Mouse (Mus musculus) adrenal gland, postnatal 10 days (tissue): ENCODE data around the gene Hist1h4k. TPM values are rescaled to one million over a fixed set of nuclear protein-coding genes. Genes with fewer than 3 reads are reported as not detected.

Source experiments
- DNase-seq: peaks from one replicate; pipeline ENCODE4 v3.0.0; 2021; ENCODE audit warnings: mixed read lengths
- microRNA-seq: library from miRNA; unstranded; fragments of <30 nt; microRNA quantifications from one replicate; pipeline ENCODE4 v1.2.0, GENCODE M21; 2021
- total RNA-seq, 2 experiments: library from RNA; stranded (reverse); gene quantifications; 2 replicates each; pipeline ENCODE4 v1.2.3; 2021

Gene Hist1h4k
- total RNA-seq, 2 experiments from 2014 or later = 688 to 818 TPM

- no peak for DNase-seq
Measured at GRCm38 (mm10) chr13:21718381-21719080, 31.8 kb downstream of the Hist1h4k start.

- peak; percentile 89 for DNase-seq
Measured at GRCm38 (mm10) chr13:21717397-21718357, 32.6 kb downstream of the Hist1h4k start, which contains the start of gene Hist1h3h. Hist1h3h (plus strand) TSS chr13:21717659.

GRCm38 (mm10) chr13:21716540-21717391 is 33.5 kb downstream of the Hist1h4k start:
- DNase-seq = peak; percentile 10

GRCm38 (mm10) chr13:21715864-21716539 is 34.3 kb downstream of the Hist1h4k start, which contains the start of the genes Hist1h2bl and Hist1h2ai:
Hist1h2bl (minus strand) TSS chr13:21716143.
Hist1h2ai (plus strand) TSS chr13:21716422.
- DNase-seq = peak; percentile 83

GRCm38 (mm10) chr13:21715131-21715863 is 35.0 kb downstream of the Hist1h4k start:
- DNase-seq = peak; percentile 21

- DNase-seq = peak; percentile 71
Measured at GRCm38 (mm10) chr13:21714725-21715124, 35.6 kb downstream of the Hist1h4k start.

GRCm38 (mm10) chr13:21711698-21712097 is 38.6 kb downstream of the Hist1h4k start:
- DNase-seq = no peak

GRCm38 (mm10) chr13:21710821-21711525 is 39.3 kb downstream of the Hist1h4k start:
- peak; percentile 85 for DNase-seq

GRCm38 (mm10) chr13:21710031-21710711 is 40.1 kb downstream of the Hist1h4k start:
- DNase-seq = peak; percentile 91

- no peak for DNase-seq
Measured at GRCm38 (mm10) chr13:21706669-21707068, 43.6 kb downstream of the Hist1h4k start.

Small RNA genes within 50 kb of the gene (microRNA-seq; reads per million reads assigned to microRNA genes)
- gene Gm44346 = not detected
- gene Gm44357 = not detected
- not detected for gene Gm44367
- gene Gm44454 = not detected

Other genes starting within 250 kb of the Hist1h4k start
- gene Gm11273, start 249.1 kb downstream of the Hist1h4k start, total RNA-seq = 100 to 1,000 TPM; 180 to 200 TPM
- 10 to 100 TPM; 16.8 to 24.6 TPM for gene Zkscan8, start 219.4 kb downstream of the Hist1h4k start, total RNA-seq
- gene Olfr1366, start 207.7 kb downstream of the Hist1h4k start, total RNA-seq = not detected
- not detected for gene Olfr1535, start 190.6 kb downstream of the Hist1h4k start, total RNA-seq
- not detected for gene Olfr1364, start 168.7 kb downstream of the Hist1h4k start, total RNA-seq
- gene Olfr1362, start 136.5 kb downstream of the Hist1h4k start, total RNA-seq = not detected
- not detected for gene Olfr11, start 108.0 kb downstream of the Hist1h4k start, total RNA-seq
- gene Olfr1361, start 87.1 kb downstream of the Hist1h4k start, total RNA-seq = not detected
- gene Olfr1360, start 73.1 kb downstream of the Hist1h4k start, total RNA-seq = not detected
- gene Olfr1359, start 52.4 kb downstream of the Hist1h4k start, total RNA-seq = not detected
- 100 to 1,000 TPM; 284 to 352 TPM for gene Hist1h2bl, start 34.4 kb downstream of the Hist1h4k start, total RNA-seq
- 100 to 1,000 TPM; 304 to 363 TPM for gene Hist1h2ai, start 34.1 kb downstream of the Hist1h4k start, total RNA-seq
- gene Hist1h3h, start 32.8 kb downstream of the Hist1h4k start, total RNA-seq = 100 to 1,000 TPM; 397 to 474 TPM
- 100 to 1,000 TPM in 1 of 2 experiments, 10 to 100 TPM in 1; 83.1 to 103 TPM for gene Hist1h2bm, start 28.5 kb downstream of the Hist1h4k start, total RNA-seq
- gene Hist1h4j, start 15.4 kb downstream of the Hist1h4k start, total RNA-seq = 10 to 100 TPM; 63.1 to 70.2 TPM
- gene Hist1h2ak, start 3.3 kb upstream of the Hist1h4k start, total RNA-seq = 100 to 1,000 TPM; 111 to 143 TPM
- 100 to 1,000 TPM; 174 to 201 TPM for gene Hist1h2bn, start 3.6 kb upstream of the Hist1h4k start, total RNA-seq
- 100 to 1,000 TPM; 179 to 219 TPM for gene Hist1h1b, start 30.1 kb upstream of the Hist1h4k start, total RNA-seq
- gene Hist1h3i, start 32.9 kb upstream of the Hist1h4k start, total RNA-seq = 100 to 1,000 TPM; 296 to 332 TPM
- gene Hist1h2an, start 36.7 kb upstream of the Hist1h4k start, total RNA-seq = 10 to 100 TPM; 69.2 to 73.2 TPM
- 100 to 1,000 TPM; 111 to 134 TPM for gene Hist1h2bp, start 37.0 kb upstream of the Hist1h4k start, total RNA-seq
- 100 to 1,000 TPM; 207 to 275 TPM for gene Hist1h2bq, start 59.7 kb upstream of the Hist1h4k start, total RNA-seq
- not detected for gene Hist1h2ao, start 60.0 kb upstream of the Hist1h4k start, total RNA-seq
- gene Hist1h4m, start 61.2 kb upstream of the Hist1h4k start, total RNA-seq = 100 to 1,000 TPM; 590 to 593 TPM
- gene Hist1h4n, start 81.7 kb upstream of the Hist1h4k start, total RNA-seq = 100 to 1,000 TPM in 1 of 2 experiments, 10 to 100 TPM in 1; 81.5 to 146 TPM
- gene Hist1h2ap, start 83.0 kb upstream of the Hist1h4k start, total RNA-seq = 100 to 1,000 TPM; 430 to 536 TPM
- gene Hist1h2br, start 83.2 kb upstream of the Hist1h4k start, total RNA-seq = 100 to 1,000 TPM; 207 to 269 TPM
- 1 to 10 TPM; 2.0 to 2.4 TPM for gene Zfp184, start 194.6 kb upstream of the Hist1h4k start, total RNA-seq
- gene Pom121l2, start 230.7 kb upstream of the Hist1h4k start, total RNA-seq = not detected